Mouse (Mus musculus) C2C12 (cell line): ENCODE results near the gene Snrpa1.

Experiments used
- CTCF ChIP-seq: IDR thresholded peaks from one replicate; pipeline ENCODE4 v1.5.1; 2011; ENCODE audit not compliant: control insufficient read depth, insufficient read depth, insufficient read length
- FOSL1 ChIP-seq: IDR thresholded peaks from one replicate; pipeline ENCODE4 v1.8.0; 2011; ENCODE audit warnings: mild to moderate bottlenecking, low read length; ENCODE audit not compliant: poor library complexity, insufficient read depth, severe bottlenecking
- MAX ChIP-seq: IDR thresholded peaks from one replicate; pipeline ENCODE4 v1.6.1; 2011; ENCODE audit warnings: mild to moderate bottlenecking, control low read depth
- MYOG ChIP-seq: IDR thresholded peaks from one replicate; pipeline ENCODE4 v1.6.1; 2011; ENCODE audit not compliant: control insufficient read depth, insufficient read length; ENCODE audit errors: extremely low read depth

GRCm38 (mm10) chr7:66076411-66076810 lies 17.6 kb downstream of the Snrpa1 start:
- TF ChIP-seq CTCF (no peak), MYOG (no peak), FOSL1 (no peak), MAX (no peak)
